Mouse (Mus musculus) MEL-GATA-1-ER (cell line): ENCODE results near the gene Fam78b.

Experiments used
- DNase-seq: peaks from one replicate; pipeline ENCODE4 v3.0.0-alpha.2; 2012; ENCODE audit warnings: low read depth; ENCODE audit errors: extremely low read depth

Gene Fam78b

DNA sequence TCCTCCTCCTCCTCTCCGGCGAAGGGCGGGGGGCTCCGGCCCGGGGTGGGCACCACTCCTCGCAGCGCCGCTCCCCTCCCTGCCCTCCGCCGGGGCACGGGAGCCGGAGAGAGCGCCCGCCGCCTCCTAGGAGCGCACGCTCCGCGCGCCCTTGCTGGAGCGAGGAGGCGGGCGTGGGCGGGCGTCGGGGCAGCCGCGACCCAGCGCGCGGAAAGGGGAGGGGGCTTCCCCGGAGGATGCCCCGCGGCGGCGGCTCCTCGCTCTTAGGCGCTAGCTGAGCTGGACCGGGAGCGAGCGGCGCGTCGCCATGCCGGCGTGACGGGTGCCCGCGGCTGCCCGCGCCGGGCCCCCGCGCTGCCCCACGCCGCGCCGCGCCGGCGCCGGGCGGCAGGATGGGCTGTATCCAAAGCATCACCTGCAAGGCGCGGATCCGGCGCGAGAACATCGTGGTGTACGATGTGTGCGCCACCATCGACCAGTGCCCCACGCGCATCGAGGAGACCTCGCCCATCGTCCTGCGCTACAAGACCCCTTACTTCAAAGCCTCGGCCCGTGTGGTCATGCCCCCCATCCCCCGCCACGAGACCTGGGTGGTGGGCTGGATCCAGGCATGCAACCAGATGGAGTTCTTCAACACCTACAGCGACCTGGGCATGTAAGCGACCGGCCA, at the start of gene Fam78b:
Gene Fam78b, plus strand, starts transcription at position 244 of the 670 bp plus-strand sequence.
- no peak for DNase-seq

GRCm38 (mm10) chr1:166964508-166964907, 36.7 kb upstream of the Fam78b start:
- no peak for DNase-seq

- DNase-seq = no peak
These were observed 32.9 kb upstream of the Fam78b start for GRCm38 (mm10) chr1:166968271-166968670.

GRCm38 (mm10) chr1:166973731-166974130, 27.5 kb upstream of the Fam78b start:
- no peak for DNase-seq

DNA sequence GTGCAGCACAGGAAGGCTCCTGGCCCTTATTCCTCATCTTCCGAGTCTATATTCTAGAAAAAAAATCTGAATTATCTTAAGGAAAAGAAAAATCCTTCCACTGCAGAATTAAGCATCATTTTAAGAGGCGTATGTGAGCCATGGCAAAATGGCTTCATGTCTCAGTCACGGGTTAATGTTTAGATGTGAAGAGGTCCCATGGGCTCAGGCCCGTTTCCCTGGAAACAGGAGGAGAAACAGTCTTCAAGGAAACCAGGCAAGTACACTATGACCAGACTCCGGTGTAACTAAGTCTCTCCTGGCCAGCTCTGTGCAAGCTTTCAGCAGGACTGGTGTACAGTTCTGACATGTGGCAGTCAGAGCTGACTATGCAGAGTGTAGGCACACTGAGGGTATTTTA, 22.6 kb upstream of the Fam78b start:
- DNase-seq = no peak

GRCm38 (mm10) chr1:166994266-166994665, 7.0 kb upstream of the Fam78b start:
- DNase-seq = no peak

- DNase-seq = no peak
These were observed 5.0 kb upstream of the Fam78b start for GRCm38 (mm10) chr1:166996250-166996649.

- no peak for DNase-seq
These were observed 4.4 kb upstream of the Fam78b start for GRCm38 (mm10) chr1:166996811-166997210.

GRCm38 (mm10) chr1:167000529-167001173, 566 bp upstream of the Fam78b start:
- no peak for DNase-seq

GRCm38 (mm10) chr1:167001844-167002485, 748 bp downstream of the Fam78b start:
- no peak for DNase-seq

DNA sequence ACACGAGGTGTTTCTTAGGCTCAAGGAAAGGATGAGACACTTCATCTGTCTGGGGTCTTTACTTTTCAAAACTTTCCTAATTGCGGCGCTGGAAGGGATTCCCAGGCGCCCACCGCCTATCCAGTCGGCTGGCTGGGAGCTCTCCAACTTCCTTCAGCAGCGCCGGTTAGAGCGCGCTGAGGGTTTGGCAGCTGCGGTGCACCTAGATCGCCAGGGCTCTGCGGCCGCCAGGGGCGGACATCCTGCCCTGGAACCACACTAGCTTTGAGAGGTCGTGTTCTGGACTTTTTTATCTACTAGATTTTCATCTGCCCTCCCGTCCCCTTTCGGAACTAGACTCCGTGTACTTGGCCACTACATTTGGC, 1.3 kb downstream of the Fam78b start:
- DNase-seq = no peak

- DNase-seq = no peak
These were observed 3.4 kb downstream of the Fam78b start for GRCm38 (mm10) chr1:167004621-167005020.

- DNase-seq = no peak
These were observed 6.1 kb downstream of the Fam78b start for GRCm38 (mm10) chr1:167007341-167007740.

GRCm38 (mm10) chr1:167010190-167010589, 9.0 kb downstream of the Fam78b start:
- DNase-seq = no peak

DNA sequence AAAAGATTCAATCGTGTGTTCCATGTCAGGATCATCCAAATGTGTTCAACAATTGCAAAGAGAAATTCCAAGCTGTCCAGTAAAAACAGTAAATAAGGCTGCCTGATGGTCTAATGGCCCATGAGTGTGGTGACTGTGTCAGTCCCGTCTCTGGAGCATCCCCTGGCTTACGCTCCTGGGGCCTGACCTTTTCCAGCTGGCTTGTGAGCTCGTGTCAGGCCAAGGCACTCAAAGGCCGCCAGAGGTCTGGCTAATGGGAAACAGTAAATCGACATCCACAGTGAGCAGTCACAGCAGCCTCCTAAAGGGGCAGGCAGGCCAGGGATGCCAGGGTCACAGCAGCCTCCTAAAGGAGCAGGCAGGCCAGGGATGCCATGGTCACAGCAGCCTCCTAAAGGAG, 10.1 kb downstream of the Fam78b start:
- no peak for DNase-seq

DNA sequence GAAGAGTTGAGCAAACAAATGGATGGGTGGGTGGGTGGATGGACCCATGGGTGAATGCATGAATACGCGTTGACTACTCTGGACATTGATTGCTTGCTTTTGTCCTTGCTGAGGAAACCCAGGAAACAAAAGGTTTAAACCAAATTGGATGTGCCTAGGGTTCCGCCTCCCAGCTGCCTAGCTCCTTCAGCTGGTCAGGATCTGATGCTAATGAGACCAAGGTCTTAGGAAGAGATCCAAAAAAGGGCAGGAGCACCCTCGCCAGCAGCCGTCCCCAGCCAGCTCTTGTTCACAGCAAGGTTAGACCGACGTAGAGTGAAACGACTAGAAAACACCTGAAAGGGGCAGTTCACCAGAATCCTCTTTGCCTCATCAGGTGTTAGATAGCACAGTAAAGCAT, 11.4 kb downstream of the Fam78b start:
- no peak for DNase-seq

DNA sequence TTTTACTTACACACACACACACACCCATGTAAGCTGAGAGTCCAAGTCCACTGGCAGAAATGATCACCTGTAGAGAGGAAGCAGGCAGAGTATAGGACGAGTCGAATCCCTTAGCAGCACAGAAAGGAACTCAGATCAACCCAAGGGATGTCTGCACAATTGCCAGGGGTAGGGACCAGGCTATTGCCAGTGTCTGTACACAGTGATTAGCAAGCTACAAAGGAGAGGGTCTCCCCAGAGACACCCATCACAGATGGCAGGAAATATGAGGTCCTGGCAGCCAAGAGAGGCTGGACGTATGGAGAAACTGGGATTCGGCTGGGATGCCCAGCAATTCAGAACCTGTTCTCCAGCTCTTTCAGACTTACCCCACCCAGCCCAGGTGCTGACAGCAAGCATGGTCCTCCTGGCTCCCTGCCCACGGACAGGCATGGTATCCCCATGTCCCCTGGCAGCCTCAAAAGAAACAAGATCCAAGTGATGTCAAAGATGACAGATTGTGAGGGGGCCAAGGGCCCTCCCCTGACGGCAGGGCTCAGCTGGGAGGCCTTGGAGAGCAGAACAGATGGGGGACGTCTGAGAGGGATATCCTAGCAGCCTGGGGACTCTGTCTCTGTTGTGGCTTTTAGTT, 12.1 kb downstream of the Fam78b start:
- no peak for DNase-seq

GRCm38 (mm10) chr1:167016269-167016668, 15.1 kb downstream of the Fam78b start:
- no peak for DNase-seq

- DNase-seq = no peak
These were observed 20.8 kb downstream of the Fam78b start for GRCm38 (mm10) chr1:167022001-167022424.

DNA sequence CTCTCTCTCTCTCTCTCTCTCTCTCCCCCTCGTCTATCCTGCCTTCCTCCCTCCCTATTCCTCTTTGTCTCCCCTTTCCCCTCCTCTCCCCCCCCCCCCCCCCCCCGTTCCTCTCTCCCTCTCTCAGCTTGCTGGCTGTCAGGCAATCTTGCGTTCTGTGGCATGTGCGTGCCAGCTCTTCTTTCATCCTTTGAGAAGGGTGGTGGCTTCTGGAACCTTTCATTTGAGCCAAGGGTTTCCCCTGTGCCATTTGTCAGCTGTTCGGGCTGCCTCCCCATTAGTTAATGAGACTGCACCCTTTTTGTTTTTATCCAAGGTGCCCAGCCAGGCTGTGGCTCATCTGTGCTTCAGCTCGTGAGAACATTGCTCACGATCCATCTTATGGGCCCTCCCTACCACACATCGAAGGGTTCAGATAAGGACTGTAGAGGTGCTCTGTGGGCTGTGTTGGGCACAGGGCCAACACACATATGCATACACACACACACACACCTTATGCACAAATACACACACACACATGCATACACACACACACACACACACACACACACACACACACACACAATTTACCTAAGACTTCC, 21.4 kb downstream of the Fam78b start:
- DNase-seq = no peak

DNA sequence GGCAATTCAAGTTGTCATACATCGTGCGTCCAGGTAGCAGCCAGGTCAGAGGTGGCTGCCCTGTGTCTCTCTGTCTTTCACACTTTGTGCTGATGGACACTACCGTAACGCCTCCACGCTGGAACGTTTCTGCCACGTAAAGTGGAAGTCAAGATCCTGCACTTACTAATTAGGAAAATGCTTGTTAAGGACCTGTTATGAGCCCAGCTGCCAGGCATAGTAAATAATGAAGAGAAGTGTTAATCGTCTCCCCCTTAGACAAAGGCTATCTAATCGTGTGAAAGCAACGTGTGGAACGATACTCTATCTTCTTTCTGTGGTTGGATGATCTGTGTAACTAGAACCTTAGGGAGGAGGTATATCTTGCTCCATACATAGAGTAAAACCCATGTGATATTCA, 22.6 kb downstream of the Fam78b start:
- DNase-seq = no peak

DNA sequence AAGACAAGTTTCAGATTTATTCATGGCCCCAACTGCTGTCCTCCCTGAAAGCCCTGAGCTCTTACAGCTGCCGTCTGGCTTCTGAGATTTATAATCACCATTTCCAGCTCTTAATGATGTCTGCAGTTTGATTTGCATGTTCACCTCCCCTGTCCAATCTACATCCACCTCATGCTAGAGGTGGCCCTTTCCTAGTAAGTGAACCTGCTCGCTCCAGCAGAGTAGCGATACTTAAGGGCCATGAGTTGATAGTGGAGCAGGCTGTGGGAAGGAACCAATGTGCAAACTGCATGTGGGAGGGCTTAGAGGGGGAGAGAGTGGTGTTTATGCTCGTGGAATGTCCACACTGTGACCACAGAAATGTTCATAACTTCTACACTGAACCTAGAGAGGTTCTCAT, 23.7 kb downstream of the Fam78b start:
- no peak for DNase-seq
